Comparison of ENCODE assay signal across 19 mouse cellular contexts in the genomic region with DNA sequence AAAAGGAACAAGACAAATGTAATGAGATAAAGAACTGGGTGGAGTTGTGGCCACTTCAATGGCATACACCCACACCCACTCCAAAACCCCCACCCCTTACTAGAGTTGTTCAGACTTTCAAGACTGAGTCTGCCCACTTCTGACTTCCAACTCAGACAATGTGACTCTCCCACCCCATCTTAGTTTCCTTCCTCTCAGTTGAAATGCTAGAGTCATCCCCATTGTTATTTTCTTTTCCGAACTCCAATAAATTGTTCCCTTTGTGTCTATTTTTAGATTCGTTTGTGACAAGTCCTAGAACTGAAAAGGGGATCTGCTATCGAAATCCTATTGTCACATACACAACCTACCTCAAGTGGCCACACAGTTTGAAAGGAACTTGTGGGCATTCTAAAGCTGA.
"Had no signal": no experiment of that assay in that cellular context is flagged by ENCODE, and none has a peak within 500 bp of the region (broad histone marks: within the 10 kb centered on the region; RNA-seq: fewer than 3 reads in every experiment).

No protein-coding gene starts in this region.

- H3K27ac ChIP-seq: liver, embryonic 14.5 days; lung, embryonic 15.5 days; midbrain, embryonic 10.5 days; midbrain, embryonic 12.5 days; neural tube, embryonic 13.5 days; neural tube, embryonic 15.5 days; stomach, embryonic 15.5 days; stomach, postnatal 0 days had no signal

- DNase-seq: lung, adult 18-20 months; lung, postnatal 4 days; midbrain, embryonic 14.5 days; retina, postnatal 1 day; right cerebral cortex, adult 18-20 months; right cerebral cortex, postnatal 25 days; thymus, adult 2 months; thymus, postnatal 25 days; thymus, postnatal 4 days had no signal

- H3K4me2 ChIP-seq: lung, embryonic 15.5 days; midbrain, embryonic 12.5 days; neural tube, embryonic 13.5 days; neural tube, embryonic 15.5 days; stomach, embryonic 15.5 days had no signal

- ATAC-seq: midbrain, embryonic 16.5 days had no signal

- H3K4me3 ChIP-seq: lung, embryonic 15.5 days; midbrain, embryonic 10.5 days; midbrain, embryonic 12.5 days; myocyte; neural tube, embryonic 13.5 days; neural tube, embryonic 15.5 days; stomach, embryonic 15.5 days had no signal

- H3K27me3 ChIP-seq: lung, embryonic 15.5 days; neural tube, embryonic 13.5 days; neural tube, embryonic 15.5 days; stomach, embryonic 15.5 days had no signal

- H3K36me3 ChIP-seq: lung, embryonic 15.5 days; midbrain, embryonic 10.5 days; midbrain, embryonic 12.5 days; neural tube, embryonic 13.5 days; neural tube, embryonic 15.5 days; stomach, embryonic 15.5 days had no signal

- H3K9ac ChIP-seq: liver, embryonic 14.5 days; lung, embryonic 15.5 days; midbrain, embryonic 12.5 days; neural tube, embryonic 13.5 days; neural tube, embryonic 15.5 days; stomach, embryonic 15.5 days had no signal

- H3K9me3 ChIP-seq: lung, embryonic 15.5 days; midbrain, embryonic 10.5 days; midbrain, embryonic 12.5 days; neural tube, embryonic 13.5 days; neural tube, embryonic 15.5 days; stomach, embryonic 15.5 days had no signal
